Mouse (Mus musculus) embryonic facial prominence, embryonic 10.5 days (tissue): Measurements from ENCODE around the gene Tmem50b. TPM values are rescaled to one million over a fixed set of nuclear protein-coding genes. Genes with fewer than 3 reads are reported as not detected.

Source experiments
- DNase-seq: peaks from one replicate; pipeline ENCODE4 v3.0.0-alpha.2; 2017; ENCODE audit warnings: low spot score
- H3K27ac ChIP-seq: fragments of 300-500 bp; sonication (generic); replicated peaks from 2 replicates; pipeline ENCODE4 v1.5.1; 2016; ENCODE audit warnings: mild to moderate bottlenecking
- H3K27me3 ChIP-seq: fragments of 300-500 bp; sonication (generic); replicated peaks from 2 replicates; pipeline ENCODE4 v1.6.1; 2016; ENCODE audit warnings: low read depth, mild to moderate bottlenecking; ENCODE audit not compliant: poor library complexity, severe bottlenecking
- H3K36me3 ChIP-seq: fragments of 300-500 bp; sonication (generic); replicated peaks from 2 replicates; pipeline ENCODE4 v1.6.1; 2016; ENCODE audit warnings: mild to moderate bottlenecking, moderate library complexity
- H3K4me1 ChIP-seq: fragments of 300-500 bp; sonication (generic); 2 replicates; pipeline ENCODE4 v1.6.1; 2016
- H3K4me3 ChIP-seq: fragments of 300-500 bp; sonication (generic); 2 replicates; pipeline ENCODE4 v1.5.1; 2016; ENCODE audit warnings: mild to moderate bottlenecking, moderate library complexity
- H3K9me3 ChIP-seq: fragments of 300-500 bp; sonication (generic); 2 replicates; pipeline ENCODE4 v1.6.1; 2016; ENCODE audit warnings: mild to moderate bottlenecking
- WGBS: fragments of 180-500 bp; shearing (Covaris S2); methylation state at CpG from one replicate; pipeline ENCODE4 v1.1.7; 2016; 5-methylcytosine and 5-hydroxymethylcytosine counted together
- polyA plus RNA-seq: library from polyadenylated mRNA; unstranded; fragments of >200 nt; fragmentation: Nextera tagmentation; extraction: Ambion mirVana; gene quantifications from 2 replicates; pipeline ENCODE4 v1.2.1, GENCODE M21; 2016

Gene Tmem50b
- polyA plus RNA-seq, 1 experiment from 2014 or later = 25.6 TPM

GRCm38 (mm10) chr16:91628673-91629072 lies 31.1 kb upstream of the Tmem50b start:
- DNase-seq = no peak
- Histone ChIP-seq H3K27me3 (no peaks in the 10 kb centered on the region), H3K36me3 (peaks cover 98% of the 10 kb centered on the region), H3K4me1 (no peaks in the 10 kb centered on the region), H3K4me3 (no peak overlapping the region), H3K27ac (no peak overlapping the region), H3K9me3 (no peaks in the 10 kb centered on the region)
- WGBS = 88% methylated on average over 3 of the region's 3 CpGs

- H3K36me3 ChIP-seq = peaks cover 98% of the 10 kb centered on the region
- no peak for DNase-seq
- WGBS = 91% methylated on average over 7 of the region's 7 CpGs
Observed at GRCm38 (mm10) chr16:91627831-91628230, 30.2 kb upstream of the Tmem50b start.

GRCm38 (mm10) chr16:91623074-91623473 lies 25.5 kb upstream of the Tmem50b start:
- peaks cover 84% of the 10 kb centered on the region for H3K36me3 ChIP-seq

More at GRCm38 (mm10) chr16:91627831-91628230, 30.2 kb upstream of the Tmem50b start:
- Histone ChIP-seq H3K27ac (no peak overlapping the region), H3K4me3 (no peak overlapping the region), H3K4me1 (no peaks in the 10 kb centered on the region), H3K9me3 (no peaks in the 10 kb centered on the region), H3K27me3 (no peaks in the 10 kb centered on the region)

GRCm38 (mm10) chr16:91620991-91621390 lies 23.4 kb upstream of the Tmem50b start:
- no peak for DNase-seq
- H3K4me1 ChIP-seq = peaks cover 4% of the 10 kb centered on the region; the same call in 1 of the 2 replicates
- 93% methylated on average over 11 of the region's 11 CpGs for WGBS
- H3K36me3 ChIP-seq = peaks cover 63% of the 10 kb centered on the region
- peaks cover 17% of the 10 kb centered on the region for H3K27me3 ChIP-seq
- no peaks in the 10 kb centered on the region for H3K9me3 ChIP-seq
- no peak overlapping the region for H3K4me3 ChIP-seq
- H3K27ac ChIP-seq = no peak overlapping the region

More at GRCm38 (mm10) chr16:91623074-91623473, 25.5 kb upstream of the Tmem50b start:
- Histone ChIP-seq H3K9me3 (no peaks in the 10 kb centered on the region), H3K4me1 (peaks cover 4% of the 10 kb centered on the region; the same call in 1 of the 2 replicates), H3K4me3 (no peak overlapping the region), H3K27ac (no peak overlapping the region), H3K27me3 (peaks cover under 1% of the 10 kb centered on the region; the same call in 1 of the 2 replicates)
- DNase-seq = no peak
- 93% methylated on average over 9 of the region's 9 CpGs for WGBS

GRCm38 (mm10) chr16:91620185-91620584 lies 22.6 kb upstream of the Tmem50b start:
- Histone ChIP-seq H3K4me3 (no peak overlapping the region), H3K36me3 (peaks cover 55% of the 10 kb centered on the region), H3K4me1 (peaks cover 4% of the 10 kb centered on the region; the same call in 1 of the 2 replicates), H3K9me3 (no peaks in the 10 kb centered on the region), H3K27ac (no peak overlapping the region), H3K27me3 (peaks cover 17% of the 10 kb centered on the region)
- WGBS = 92% methylated on average over 5 of the region's 5 CpGs
- DNase-seq = no peak

GRCm38 (mm10) chr16:91618511-91619501 lies 21.2 kb upstream of the Tmem50b start, which contains the start of gene Dnajc28:
Gene Dnajc28, minus strand, starts transcription at chr16:91619026.
- Histone ChIP-seq H3K4me3 (peak within 1 kb of the TSS; percentile 72), H3K27me3 (peaks cover 17% of the 10 kb centered on the region), H3K9me3 (no peaks in the 10 kb centered on the region), H3K36me3 (peaks cover 42% of the 10 kb centered on the region), H3K4me1 (peaks cover 4% of the 10 kb centered on the region; the same call in 1 of the 2 replicates), H3K27ac (peak within 1 kb of the TSS; percentile 70)
- WGBS = 10% methylated on average over 39 of the region's 39 CpGs
- DNase-seq = peak; percentile 77

GRCm38 (mm10) chr16:91614552-91614951 lies 17.0 kb upstream of the Tmem50b start:
- WGBS = 86% methylated on average over 6 of the region's 6 CpGs
- Histone ChIP-seq H3K27me3 (peaks cover 17% of the 10 kb centered on the region), H3K36me3 (no peaks in the 10 kb centered on the region), H3K9me3 (no peaks in the 10 kb centered on the region), H3K4me1 (peaks cover 12% of the 10 kb centered on the region), H3K27ac (no peak overlapping the region), H3K4me3 (no peak overlapping the region)
- no peak for DNase-seq

- Histone ChIP-seq H3K27me3 (peaks cover 11% of the 10 kb centered on the region), H3K27ac (no peak overlapping the region), H3K36me3 (no peaks in the 10 kb centered on the region), H3K9me3 (no peaks in the 10 kb centered on the region; the same call in 1 of the 2 replicates), H3K4me1 (peaks cover 8% of the 10 kb centered on the region), H3K4me3 (no peak overlapping the region)
- WGBS = 78% methylated on average over 5 of the region's 5 CpGs
- no peak for DNase-seq
Observed at GRCm38 (mm10) chr16:91612525-91612924, 14.9 kb upstream of the Tmem50b start.

GRCm38 (mm10) chr16:91611248-91611647 lies 13.6 kb upstream of the Tmem50b start:
- 73% methylated on average over 11 of the region's 11 CpGs for WGBS
- Histone ChIP-seq H3K9me3 (no peaks in the 10 kb centered on the region; the same call in 1 of the 2 replicates), H3K36me3 (no peaks in the 10 kb centered on the region), H3K4me1 (peaks cover 8% of the 10 kb centered on the region), H3K27ac (no peak overlapping the region), H3K27me3 (no peaks in the 10 kb centered on the region), H3K4me3 (no peak overlapping the region)
- no peak for DNase-seq

- 81% methylated on average over 9 of the region's 9 CpGs for WGBS
- DNase-seq = no peak
- Histone ChIP-seq H3K27me3 (no peaks in the 10 kb centered on the region), H3K4me3 (no peak overlapping the region), H3K27ac (no peak overlapping the region), H3K4me1 (peaks cover 8% of the 10 kb centered on the region), H3K36me3 (no peaks in the 10 kb centered on the region), H3K9me3 (no peaks in the 10 kb centered on the region; the same call in 1 of the 2 replicates)
Observed at GRCm38 (mm10) chr16:91609501-91610245, 12.1 kb upstream of the Tmem50b start.

GRCm38 (mm10) chr16:91606958-91607357 lies 9.4 kb upstream of the Tmem50b start:
- no peak for DNase-seq
- Histone ChIP-seq H3K27me3 (no peaks in the 10 kb centered on the region), H3K36me3 (no peaks in the 10 kb centered on the region), H3K27ac (no peak overlapping the region), H3K4me3 (no peak overlapping the region), H3K4me1 (peaks cover 2% of the 10 kb centered on the region; the same call in 1 of the 2 replicates), H3K9me3 (no peaks in the 10 kb centered on the region; the same call in 1 of the 2 replicates)
- 88% methylated on average over 8 of the region's 8 CpGs for WGBS

- H3K27me3 ChIP-seq = 0 out of 2 replicates have a peak, but pooled peaks cover 6% of the 10 kb centered on the region
Observed at GRCm38 (mm10) chr16:91605156-91605555, 7.6 kb upstream of the Tmem50b start.

More at GRCm38 (mm10) chr16:91605156-91605555, 7.6 kb upstream of the Tmem50b start:
- H3K4me1 ChIP-seq = 0 out of 2 replicates have a peak, but pooled peaks cover 2% of the 10 kb centered on the region
- H3K4me3 ChIP-seq = no peak overlapping the region
- no peaks in the 10 kb centered on the region; the same call in 1 of the 2 replicates for H3K9me3 ChIP-seq
- 88% methylated on average over 6 of the region's 6 CpGs for WGBS
- H3K36me3 ChIP-seq = no peaks in the 10 kb centered on the region
- no peak for DNase-seq
- H3K27ac ChIP-seq = no peak overlapping the region
